Mouse (Mus musculus) kidney, adult 8-10 months (tissue): Measurements from ENCODE around the gene Stambpl1.

Experiments
- DNase-seq, 2 experiments: peaks; one replicate each; pipeline ENCODE4 v3.0.0; 2022

The Stambpl1 gene

DNA sequence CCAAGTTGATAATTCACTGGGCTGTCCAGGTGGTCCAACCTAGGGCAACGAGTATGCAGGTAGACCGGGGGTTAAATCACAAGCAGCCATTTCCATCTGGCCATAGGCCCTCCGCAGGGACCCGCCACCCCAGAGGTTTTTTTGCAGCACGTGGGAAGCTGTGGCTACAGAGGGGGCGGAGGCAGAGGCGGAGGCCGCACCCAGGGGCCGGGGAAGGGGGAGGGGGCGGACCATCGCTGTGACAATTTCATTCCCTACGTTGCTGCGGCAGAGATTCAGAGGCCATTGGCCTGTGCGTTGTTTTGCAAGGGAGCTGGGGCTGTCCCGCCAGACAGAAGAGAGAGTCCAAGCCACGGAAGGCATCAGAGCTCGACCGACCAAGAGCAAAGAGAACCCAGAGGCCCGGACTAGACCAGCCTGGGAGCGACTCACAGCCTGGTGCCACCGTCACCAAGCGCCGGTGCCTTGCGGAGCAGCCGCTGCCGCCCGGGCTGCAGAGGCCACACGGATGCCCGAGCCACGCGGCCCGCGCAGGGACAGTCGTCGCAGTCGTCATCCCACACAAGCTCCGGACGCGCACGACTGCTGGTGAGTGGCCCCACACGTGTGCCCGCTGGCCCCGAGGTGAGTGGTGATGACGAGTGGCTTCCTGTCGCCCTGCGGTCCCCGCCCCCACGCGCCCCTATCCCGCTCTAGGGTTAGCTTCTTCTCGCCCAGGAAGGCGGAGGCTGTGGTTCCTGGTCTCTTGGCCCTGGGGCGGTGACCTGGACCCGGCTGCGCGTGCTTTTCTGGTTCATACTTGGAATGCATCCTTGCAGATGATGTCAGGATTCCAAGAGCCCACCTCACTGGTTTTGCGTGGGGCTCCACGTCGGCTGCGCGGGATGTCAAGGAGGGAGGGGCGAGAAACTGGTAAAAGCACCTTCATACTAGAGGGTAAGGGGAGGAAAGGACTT, at the start of gene Stambpl1:
Gene Stambpl1 (plus strand): TSS at position 222 of the 956 bp plus-strand sequence.
- peak; percentile 54 to 58 for DNase-seq

DNA sequence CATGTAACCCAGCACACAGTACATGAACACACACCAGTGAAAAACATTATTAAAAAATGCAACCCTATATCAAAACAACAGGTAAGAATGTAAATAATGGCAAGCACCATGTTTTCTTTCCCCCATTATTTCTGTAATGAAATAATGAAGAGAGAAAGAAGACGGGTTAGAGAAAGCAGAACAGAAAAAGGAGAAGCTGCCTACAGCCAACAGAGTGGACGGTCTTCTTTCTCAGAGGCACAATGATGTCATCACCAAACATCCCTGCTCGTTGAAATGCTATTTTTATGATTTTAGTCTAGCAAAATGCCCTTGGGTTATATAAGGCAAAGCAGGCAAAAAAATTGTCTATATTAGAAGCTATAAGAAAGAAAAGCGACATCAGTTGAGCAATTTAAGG, 43.6 kb upstream of the Stambpl1 start:
- DNase-seq: no peak

DNA sequence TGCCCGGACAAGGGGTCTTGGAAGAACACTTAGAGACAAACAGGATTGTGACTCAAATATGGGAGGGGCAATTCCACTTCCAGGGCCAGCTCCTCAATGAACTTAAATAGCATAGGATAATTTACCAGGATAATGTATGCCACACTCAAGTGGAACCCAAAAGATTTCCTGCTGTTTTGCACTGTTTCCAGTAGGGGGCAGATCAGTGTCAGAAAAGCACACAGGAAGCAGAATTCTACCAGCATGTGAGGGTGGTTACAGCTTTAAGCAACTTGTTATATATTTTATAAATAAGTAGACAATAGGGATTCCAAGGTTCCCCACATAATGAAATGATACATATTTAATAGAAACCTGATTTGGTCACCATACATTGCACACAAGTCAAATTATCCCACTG, 40.1 kb upstream of the Stambpl1 start:
- DNase-seq: no peak

DNA sequence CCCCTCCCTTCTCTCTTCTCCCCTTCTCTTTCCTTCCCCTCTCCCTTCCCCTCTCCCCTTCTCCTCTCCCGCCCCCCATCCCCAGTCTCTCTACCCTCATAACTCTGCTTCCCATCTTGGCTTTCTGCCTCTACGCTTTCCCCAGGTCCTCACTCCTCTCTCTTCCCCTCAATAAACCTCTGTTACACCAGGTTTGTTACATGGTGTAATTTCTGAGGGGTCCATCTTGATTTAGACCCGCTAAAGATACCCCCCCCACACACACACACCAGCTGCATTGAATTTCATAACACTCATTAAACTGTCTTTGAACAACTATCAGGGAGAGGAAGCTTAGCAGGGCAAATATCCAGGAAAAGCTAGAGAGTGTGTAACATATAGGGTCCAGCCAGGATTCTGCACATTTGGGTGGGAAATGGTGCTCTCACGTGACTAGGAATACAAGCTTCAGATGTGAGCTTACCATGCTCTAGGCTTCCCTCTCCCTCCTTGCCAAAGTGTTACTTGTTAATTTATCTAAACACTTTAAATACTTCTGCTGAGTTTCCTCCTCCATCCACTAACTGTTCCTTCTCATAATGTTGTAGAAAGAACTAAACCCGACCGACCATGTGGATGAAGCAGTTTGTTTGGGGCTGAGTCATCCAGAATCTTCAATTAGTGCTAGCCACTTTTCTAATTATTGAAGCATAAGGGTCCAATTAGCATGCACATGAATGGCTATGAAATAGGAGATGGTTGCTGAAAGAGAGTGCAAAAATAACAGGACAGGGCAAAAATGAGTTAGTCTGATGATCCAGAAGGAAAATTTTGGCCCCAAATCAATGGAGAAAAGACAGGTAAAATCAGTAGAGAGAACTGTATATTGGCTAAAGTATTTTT, 38.5 kb upstream of the Stambpl1 start:
- no peak for DNase-seq

DNA sequence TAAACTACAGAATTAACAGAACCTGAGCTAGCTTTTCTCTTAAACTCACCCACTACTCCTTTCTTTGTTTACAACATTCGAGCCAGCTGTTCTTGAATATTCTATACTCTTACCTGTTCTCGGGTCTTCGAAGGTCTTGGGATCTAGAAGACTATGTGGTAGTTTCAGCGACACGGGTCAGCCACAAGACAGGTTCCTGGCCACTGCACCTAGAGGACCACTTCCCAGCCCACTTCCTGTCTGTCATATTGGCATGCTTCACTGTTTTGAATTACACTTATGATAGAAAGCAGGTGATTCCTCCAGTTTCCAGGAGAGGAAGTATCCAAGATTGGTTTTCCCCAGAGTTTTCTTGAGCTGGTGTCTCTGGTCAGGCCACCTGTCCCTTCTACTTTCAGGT, 29.3 kb upstream of the Stambpl1 start:
- no peak for DNase-seq

- DNase-seq: no peak
These were observed 26.1 kb upstream of the Stambpl1 start, which contains the start of gene Ankrd22 for GRCm38 (mm10) chr19:34165891-34166290. TSS of gene Ankrd22 (minus strand) at chr19:34166053.

GRCm38 (mm10) chr19:34166386-34166785, 25.6 kb upstream of the Stambpl1 start:
- no peak for DNase-seq

DNA sequence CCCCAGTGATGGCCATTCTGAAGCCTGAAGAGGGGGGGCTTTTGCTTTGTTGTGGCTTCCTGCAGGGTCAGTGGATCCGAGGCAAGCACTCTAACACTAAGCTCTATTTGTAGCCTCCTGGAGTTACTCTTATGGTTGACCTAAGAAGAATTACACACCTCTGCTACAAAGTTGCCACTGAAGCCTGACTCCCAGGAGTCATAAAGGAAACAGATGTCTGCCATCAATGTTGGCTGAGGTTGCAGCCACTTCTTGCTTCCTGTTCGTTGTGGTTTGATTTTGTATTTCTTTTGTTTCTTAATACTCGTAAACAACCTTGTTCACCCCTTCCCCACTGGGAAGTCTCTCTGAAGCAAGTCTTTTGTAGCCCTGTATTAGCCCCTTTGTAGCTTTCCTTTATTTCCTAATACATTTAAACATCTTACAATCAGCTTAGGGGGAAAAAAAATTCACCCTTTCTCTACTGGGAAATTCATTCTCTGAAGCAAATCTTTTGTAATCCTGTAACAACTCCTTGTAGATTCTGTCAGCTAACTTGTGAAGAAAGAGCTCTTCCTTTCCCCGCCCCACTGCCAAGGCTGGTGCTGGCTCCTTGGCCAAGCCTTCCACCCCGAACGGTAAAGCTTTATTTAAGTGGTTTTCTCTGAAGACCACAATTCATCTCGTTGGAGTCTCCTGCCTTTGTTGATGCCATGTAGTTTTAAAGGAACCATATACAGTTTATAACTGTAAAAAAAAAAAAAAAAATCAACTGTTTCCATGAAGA, 23.9 kb upstream of the Stambpl1 start:
- no peak for DNase-seq

- no peak for DNase-seq
These were observed 22.9 kb upstream of the Stambpl1 start for GRCm38 (mm10) chr19:34169121-34169520.

- no peak for DNase-seq
These were observed 20.9 kb upstream of the Stambpl1 start for GRCm38 (mm10) chr19:34171167-34171566.

DNA sequence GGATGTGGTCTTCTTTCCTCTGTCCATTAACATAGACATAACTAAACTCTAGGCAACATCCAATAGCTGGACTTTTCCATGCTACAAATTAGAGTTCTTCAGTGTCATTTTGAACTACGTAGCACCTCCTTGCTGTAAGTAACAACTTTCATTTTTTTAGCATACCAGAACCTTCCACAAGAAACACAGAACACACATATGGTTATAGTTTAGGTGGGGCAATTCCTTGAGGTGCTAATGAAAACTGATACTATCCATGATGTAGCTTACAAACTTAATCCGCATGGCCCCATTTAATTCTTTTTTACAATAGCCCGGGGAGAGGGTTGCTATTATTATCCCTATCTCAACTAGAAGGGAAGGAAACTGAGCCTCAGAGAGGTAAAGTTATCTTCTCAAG, 18.0 kb upstream of the Stambpl1 start:
- no peak for DNase-seq

DNA sequence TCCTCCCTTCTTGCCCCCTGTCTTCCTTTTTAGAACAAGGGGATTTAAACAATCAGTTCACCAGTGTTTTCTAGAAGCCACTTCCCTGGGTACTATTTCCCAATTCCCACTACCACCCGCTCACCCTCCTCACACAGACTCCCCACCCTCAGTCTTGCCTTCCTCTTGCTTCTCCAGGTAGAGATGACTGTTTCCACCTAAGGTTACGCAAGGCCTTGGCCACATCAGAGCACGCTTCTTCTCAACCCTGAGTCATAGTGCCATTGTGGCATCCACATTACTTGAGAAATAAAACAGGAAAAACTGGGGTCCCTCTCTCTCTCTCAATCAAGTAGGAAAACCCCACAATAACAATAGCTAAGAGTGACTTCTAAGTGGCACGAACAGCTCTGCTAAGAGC, 12.9 kb upstream of the Stambpl1 start:
- DNase-seq: no peak

DNA sequence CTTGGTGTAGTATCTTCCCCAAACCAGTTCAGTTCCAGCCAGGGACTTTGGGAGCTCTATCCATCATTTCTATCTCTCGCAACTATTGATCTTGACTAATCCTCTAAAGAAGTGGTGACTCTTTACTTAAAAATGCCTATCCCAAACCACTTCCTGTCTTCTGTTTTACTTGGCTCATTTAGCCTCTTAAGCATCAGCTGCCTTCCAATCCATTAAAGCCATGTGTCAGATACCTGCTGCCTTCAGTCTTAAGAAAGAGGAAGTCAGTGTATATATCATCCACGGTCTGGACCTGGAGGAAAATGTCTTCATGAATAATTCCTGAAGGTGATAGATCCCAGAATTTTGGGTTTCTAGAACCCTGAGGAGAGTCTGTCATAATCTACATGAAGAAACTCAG, 11.7 kb upstream of the Stambpl1 start:
- no peak for DNase-seq

- no peak for DNase-seq
These were observed 10.8 kb upstream of the Stambpl1 start for GRCm38 (mm10) chr19:34181234-34181633.

- no peak for DNase-seq
These were observed 9.5 kb upstream of the Stambpl1 start for GRCm38 (mm10) chr19:34182490-34182889.

DNA sequence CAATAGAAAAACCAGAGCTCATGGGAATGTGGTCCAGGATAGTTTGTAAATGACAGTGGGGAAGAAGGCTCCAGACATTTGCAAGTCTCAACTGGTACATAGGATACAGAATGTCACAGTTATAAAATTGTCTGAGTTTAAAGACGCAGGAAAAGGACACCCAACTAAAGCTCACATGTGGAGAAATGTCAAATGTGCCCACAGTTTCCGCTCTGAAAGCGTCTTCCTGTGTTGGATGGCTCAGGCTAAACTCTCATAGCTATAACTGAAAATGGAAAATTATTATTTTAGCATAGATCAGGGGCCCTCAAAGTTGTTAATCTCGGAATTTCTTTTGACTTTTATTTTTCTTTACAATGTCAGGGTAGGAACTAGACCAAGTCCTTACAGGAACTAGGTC, 5.2 kb upstream of the Stambpl1 start:
- DNase-seq: no peak

GRCm38 (mm10) chr19:34191645-34192007, 403 bp upstream of the Stambpl1 start:
- no peak for DNase-seq

DNA sequence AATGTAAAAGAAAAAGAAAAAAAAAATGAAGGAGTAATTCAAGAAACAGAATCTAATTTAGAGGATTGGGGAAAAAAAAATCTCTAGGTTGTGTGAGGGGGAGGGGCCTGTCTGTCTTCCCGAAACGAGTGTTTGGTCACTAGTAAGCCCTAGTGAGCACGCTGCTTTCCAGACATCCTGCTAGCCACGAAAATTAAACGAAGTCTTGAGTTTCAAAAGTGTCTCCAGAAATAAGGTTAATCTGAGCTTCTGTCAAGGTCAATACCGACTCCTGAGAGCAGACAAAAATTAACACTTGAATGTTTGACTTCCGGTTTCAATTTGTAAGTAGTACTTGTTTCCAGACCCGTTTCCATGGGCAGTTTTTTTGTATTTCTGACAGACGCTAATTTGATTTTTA, 1.1 kb downstream of the Stambpl1 start:
- DNase-seq: peak; percentile 9 to 18

DNA sequence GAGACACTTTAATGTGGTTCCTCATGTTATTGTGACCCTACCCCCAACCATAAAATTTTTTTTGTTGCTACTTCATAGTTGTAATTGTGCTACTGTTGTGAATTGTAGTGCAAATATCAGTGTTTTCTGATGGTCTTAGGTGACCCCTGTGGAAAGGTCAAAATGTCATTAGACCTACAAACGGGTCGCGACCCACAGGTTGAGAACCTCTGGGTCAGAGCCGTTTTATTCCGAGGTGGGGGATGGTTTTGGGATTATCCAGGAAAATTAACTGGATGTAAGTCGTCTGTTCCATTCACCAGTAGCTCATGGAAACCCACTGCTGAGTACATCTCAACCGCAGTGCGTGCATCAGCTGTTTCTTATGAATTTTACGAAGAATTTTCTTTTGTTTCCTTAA, 1.7 kb downstream of the Stambpl1 start:
- DNase-seq: no peak

GRCm38 (mm10) chr19:34194132-34194745, 2.2 kb downstream of the Stambpl1 start:
- no peak for DNase-seq

GRCm38 (mm10) chr19:34195031-34195430, 3.0 kb downstream of the Stambpl1 start:
- DNase-seq: no peak

GRCm38 (mm10) chr19:34198066-34198465, 6.0 kb downstream of the Stambpl1 start:
- DNase-seq: no peak
